Mouse (Mus musculus): ENCODE data around the gene AW011738.

- TF ChIP-seq CTCF (IDR thresholded peaks at IDR 0.05; ENCODE audit: control insufficient read depth, insufficient read depth, insufficient read length), result no peak
- no peak for TF ChIP-seq CEBPB (IDR thresholded peaks at IDR 0.05; ENCODE audit: low read depth)
- no peak for TF ChIP-seq FOSL1 (IDR thresholded peaks at IDR 0.05; ENCODE audit: insufficient read depth, low read length, poor library complexity, severe bottlenecking)
- TF ChIP-seq MAX (IDR thresholded peaks at IDR 0.05), result no peak
Measured at GRCm38 (mm10) chr4:156216196-156216595, 13.1 kb downstream of the AW011738 start.

Measured in C2C12 (cell line).